In genomic region chr19:14469325-14469724, GRCm38 (mm10) we compare ENCODE assay signal across 16 mouse cellular contexts.
"Had no signal": no experiment of that assay in that cellular context is flagged by ENCODE, and none has a peak within 500 bp of the region (broad histone marks: within the 10 kb centered on the region; RNA-seq: fewer than 3 reads in every experiment).

No protein-coding gene starts in this region.

- H3K9ac ChIP-seq: kidney, embryonic 15.5 days; liver, embryonic 15.5 days; lung, embryonic 14.5 days; midbrain, embryonic 12.5 days had no signal

- H3K4me3 ChIP-seq: kidney, embryonic 15.5 days; left cerebral cortex, adult 2 months; limb, embryonic 10.5 days; liver, embryonic 15.5 days; midbrain, embryonic 12.5 days had no signal

- H3K27ac ChIP-seq: kidney, embryonic 15.5 days; left cerebral cortex, adult 2 months; limb, embryonic 10.5 days; liver, embryonic 15.5 days; midbrain, embryonic 12.5 days had no signal

- ATAC-seq: intestine, embryonic 16.5 days; midbrain, embryonic 16.5 days had no signal

- H3K27me3 ChIP-seq: kidney, embryonic 15.5 days; liver, embryonic 15.5 days; midbrain, embryonic 12.5 days had no signal

- H3K9me3 ChIP-seq: kidney, embryonic 15.5 days; limb, embryonic 10.5 days; liver, embryonic 15.5 days; midbrain, embryonic 12.5 days had no signal

- DNase-seq: kidney, adult 2 months; kidney, postnatal 25 days; lung, embryonic 14.5 days; lung, postnatal 14 days; right cerebral cortex, postnatal 4 days; spleen, adult 18-20 months; thymus, adult 18-20 months; thymus, postnatal 14 days had no signal

- H3K4me2 ChIP-seq: kidney, embryonic 15.5 days; liver, embryonic 11.5 days; liver, embryonic 15.5 days; lung, embryonic 14.5 days; midbrain, embryonic 12.5 days had no signal

- H3K4me1 ChIP-seq: kidney, embryonic 15.5 days; limb, embryonic 10.5 days; liver, embryonic 15.5 days; midbrain, embryonic 12.5 days had no signal
